ENCODE assay signal across 31 mouse cellular contexts in the genomic region with DNA sequence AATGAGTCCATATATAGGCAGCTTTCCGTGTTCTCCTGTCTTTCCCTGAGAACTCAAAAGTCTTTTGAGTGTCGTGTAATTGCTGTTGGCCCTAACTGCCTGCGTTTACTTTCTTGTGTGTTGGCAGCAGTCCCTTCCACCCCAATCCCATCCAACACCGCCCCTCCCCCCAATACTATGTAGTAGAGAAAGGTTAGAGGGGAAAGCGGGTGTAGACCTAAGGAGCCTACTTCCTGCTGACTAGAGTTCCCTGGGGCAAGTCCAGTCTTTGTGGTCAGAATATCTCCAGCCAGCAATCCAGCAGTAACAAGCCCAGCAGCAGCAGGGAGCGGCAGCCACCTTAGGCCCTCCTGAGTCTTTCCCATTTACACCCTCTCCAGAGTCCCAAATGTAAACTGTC. TPM values are rescaled to one million over a fixed set of nuclear protein-coding genes. Genes with fewer than 3 reads are reported as not detected.
DNase-seq lines count a peak whose midpoint lies in the region; ATAC-seq and TF ChIP-seq lines count a peak whose summit lies in the region.
"Had no signal": no experiment of that assay in that cellular context is flagged by ENCODE, and none has a peak within 500 bp of the region (broad histone marks: within the 10 kb centered on the region; RNA-seq: fewer than 3 reads in every experiment).

No protein-coding gene starts in this region.

- peaks cover 59% of the 10 kb centered on the region for H3K36me3 ChIP-seq in liver, adult 2 months (ENCODE audit: control insufficient read depth, insufficient read depth, low read length)
- peaks cover 87% of the 10 kb centered on the region for H3K36me3 ChIP-seq in liver, embryonic 12.5 days
- 0 out of 2 replicates have a peak, but pooled peaks cover 4% of the 10 kb centered on the region for H3K36me3 ChIP-seq in lung, postnatal 0 days (ENCODE audit: insufficient read depth, low read length)
- H3K36me3 ChIP-seq in myocyte (ENCODE audit: control insufficient read depth, insufficient read depth): peaks cover 32% of the 10 kb centered on the region
- H3K36me3 ChIP-seq in hindbrain, postnatal 0 days (ENCODE audit: insufficient read depth, low read length): peaks cover 23% of the 10 kb centered on the region

- peak; percentile 57 for DNase-seq in liver, adult 2 months (ENCODE audit: extremely low read depth, low read depth, low spot score)
- peak; percentile 18 for DNase-seq in adipocyte (ENCODE audit: low spot score)
- peak; percentile 35 for DNase-seq in lung, postnatal 0 days (ENCODE audit: low spot score)
- no peak for DNase-seq in hindbrain, postnatal 0 days (ENCODE audit: low spot score)
- no peak for DNase-seq in urinary bladder, adult 18-20 months (ENCODE audit: low spot score in 2 of 2)
- no peak for DNase-seq in ovary, postnatal 36 days (ENCODE audit: low spot score)
- DNase-seq: adrenal gland, postnatal 10 days; B cell, adult 2 months; cerebellum, adult 8-10 months; cerebellum, postnatal 25 days; gastrocnemius, adult 2 months; gastrocnemius, postnatal 36 days; heart, adult 18-20 months; heart, postnatal 4 days; kidney, adult 8-10 months; liver, embryonic 13.5 days; retina, postnatal 1 day; right cerebral cortex, postnatal 14 days; thymus, postnatal 14 days had no signal

- H3K79me2 ChIP-seq in liver, adult 2 months (ENCODE audit: control insufficient read depth, insufficient read depth, low read length): peaks cover 14% of the 10 kb centered on the region; the same call in 1 of the 2 replicates
- peaks cover 9% of the 10 kb centered on the region for H3K79me2 ChIP-seq in myocyte (ENCODE audit: control insufficient read depth, insufficient read depth)

- peak overlapping the region; percentile 7 for H3K27ac ChIP-seq in liver, adult 2 months (replicated peaks; ENCODE audit: insufficient read depth, low read depth, low read length)
- H3K27ac ChIP-seq in liver, embryonic 12.5 days: no peak overlapping the region
- peak overlapping the region; percentile 40; the same call in 1 of the 2 replicates for H3K27ac ChIP-seq in lung, postnatal 0 days (ENCODE audit: low read length)
- no peak overlapping the region for H3K27ac ChIP-seq in hindbrain, postnatal 0 days
- H3K27ac ChIP-seq: embryonic facial prominence, embryonic 10.5 days; embryonic facial prominence, embryonic 15.5 days; gastrocnemius, adult 2 months; hindbrain, embryonic 14.5 days; kidney, postnatal 0 days; limb, embryonic 13.5 days; liver, embryonic 13.5 days; lung, embryonic 15.5 days; midbrain, embryonic 13.5 days; stomach, embryonic 15.5 days had no signal

- peaks cover 24% of the 10 kb centered on the region for H3K4me1 ChIP-seq in liver, adult 2 months (ENCODE audit: control insufficient read depth, insufficient read depth, low read length)
- H3K4me1 ChIP-seq in liver, embryonic 12.5 days: no peaks in the 10 kb centered on the region
- H3K4me1 ChIP-seq in lung, postnatal 0 days (ENCODE audit: insufficient read depth, low read depth, low read length): no peaks in the 10 kb centered on the region; the same call in 1 of the 2 replicates
- H3K4me1 ChIP-seq in hindbrain, postnatal 0 days (ENCODE audit: insufficient read depth, low read length): no peaks in the 10 kb centered on the region
- H3K4me1 ChIP-seq: embryonic facial prominence, embryonic 15.5 days; limb, embryonic 13.5 days; midbrain, embryonic 13.5 days; stomach, embryonic 15.5 days had no signal

- 27% methylated on average over 6 of the region's 6 CpGs for WGBS in liver, adult 2 months
- 68% methylated on average over 6 of the region's 6 CpGs for WGBS in liver, embryonic 12.5 days (ENCODE audit: insufficient replicate concordance)
- 42% methylated on average over 6 of the region's 6 CpGs for WGBS in lung, postnatal 0 days
- 70% methylated on average over 6 of the region's 6 CpGs for WGBS in hindbrain, postnatal 0 days

- no peak for TF ChIP-seq POLR2A in liver, adult 2 months (IDR thresholded peaks at IDR 0.05; ENCODE audit: extremely low read depth, insufficient read depth, low read length)
- TF ChIP-seq POLR2A in myocyte (IDR thresholded peaks at IDR 0.05; ENCODE audit: insufficient read length, low read depth): no peak

- TF ChIP-seq EP300 in lung, postnatal 0 days (IDR thresholded peaks at IDR 0.05): no peak

- no peak for ATAC-seq in liver, embryonic 12.5 days
- peak; percentile 50 for ATAC-seq in lung, postnatal 0 days
- ATAC-seq in hindbrain, postnatal 0 days: no peak
- ATAC-seq: forebrain, embryonic 14.5 days; midbrain, embryonic 13.5 days had no signal

- H3K27me3 ChIP-seq in liver, adult 2 months (ENCODE audit: control insufficient read depth, insufficient read depth, low read length): no peaks in the 10 kb centered on the region
- H3K27me3 ChIP-seq in liver, embryonic 12.5 days (replicated peaks): no peaks in the 10 kb centered on the region
- no peaks in the 10 kb centered on the region for H3K27me3 ChIP-seq in lung, postnatal 0 days (replicated peaks; ENCODE audit: insufficient read depth, low read length)
- no peaks in the 10 kb centered on the region for H3K27me3 ChIP-seq in myocyte (ENCODE audit: control insufficient read depth, insufficient read depth, insufficient read length)
- no peaks in the 10 kb centered on the region for H3K27me3 ChIP-seq in hindbrain, postnatal 0 days (ENCODE audit: insufficient read depth, low read length)
- H3K27me3 ChIP-seq: embryonic facial prominence, embryonic 15.5 days; limb, embryonic 13.5 days; liver, embryonic 13.5 days; lung, embryonic 15.5 days; midbrain, embryonic 13.5 days; stomach, embryonic 15.5 days had no signal

- H3K4me3 ChIP-seq in liver, adult 2 months (ENCODE audit: insufficient read depth, low read depth, low read length): no peak overlapping the region
- no peak overlapping the region for H3K4me3 ChIP-seq in liver, embryonic 12.5 days
- H3K4me3 ChIP-seq in lung, postnatal 0 days (ENCODE audit: low read depth, low read length): no peak overlapping the region
- no peak overlapping the region for H3K4me3 ChIP-seq in myocyte
- no peak overlapping the region for H3K4me3 ChIP-seq in hindbrain, postnatal 0 days (ENCODE audit: low read length)
- H3K4me3 ChIP-seq: embryonic facial prominence, embryonic 10.5 days; embryonic facial prominence, embryonic 15.5 days; gastrocnemius, adult 2 months; limb, embryonic 13.5 days; liver, embryonic 13.5 days; lung, embryonic 15.5 days; midbrain, embryonic 13.5 days; stomach, embryonic 15.5 days had no signal

- no peak overlapping the region for H3ac ChIP-seq in myocyte (ENCODE audit: control insufficient read depth, insufficient read length)

- H3K9me3 ChIP-seq in liver, embryonic 12.5 days (replicated peaks): no peaks in the 10 kb centered on the region
- H3K9me3 ChIP-seq in lung, postnatal 0 days (ENCODE audit: low read length): no peaks in the 10 kb centered on the region
- no peaks in the 10 kb centered on the region for H3K9me3 ChIP-seq in hindbrain, postnatal 0 days (ENCODE audit: low read length)
- H3K9me3 ChIP-seq: embryonic facial prominence, embryonic 10.5 days; embryonic facial prominence, embryonic 15.5 days; liver, embryonic 13.5 days; lung, embryonic 15.5 days; midbrain, embryonic 13.5 days; stomach, embryonic 15.5 days had no signal

- TF ChIP-seq CTCF in liver, adult 2 months (IDR thresholded peaks at IDR 0.05; ENCODE audit: low read depth, low read length): no peak
- no peak for TF ChIP-seq CTCF in lung, postnatal 0 days (IDR thresholded peaks at IDR 0.05)
- TF ChIP-seq CTCF in hindbrain, postnatal 0 days (IDR thresholded peaks at IDR 0.05; ENCODE audit: low read depth): no peak

- H3K4me2 ChIP-seq in liver, embryonic 12.5 days: no peak overlapping the region
- no peak overlapping the region for H3K4me2 ChIP-seq in lung, postnatal 0 days (replicated peaks; ENCODE audit: low read depth, low read length)
- H3K4me2 ChIP-seq in myocyte (ENCODE audit: low read depth): peak overlapping the region; percentile 22
- no peak overlapping the region for H3K4me2 ChIP-seq in hindbrain, postnatal 0 days (ENCODE audit: low read depth, low read length)
- H3K4me2 ChIP-seq: embryonic facial prominence, embryonic 15.5 days; heart, embryonic 11.5 days; hindbrain, embryonic 14.5 days; limb, embryonic 13.5 days; liver, embryonic 13.5 days; lung, embryonic 15.5 days; midbrain, embryonic 13.5 days; stomach, embryonic 15.5 days had no signal

- no peak overlapping the region for H3K9ac ChIP-seq in liver, adult 2 months (ENCODE audit: low read depth, low read length)
- H3K9ac ChIP-seq in liver, embryonic 12.5 days: no peak overlapping the region
- no peak overlapping the region for H3K9ac ChIP-seq in lung, postnatal 0 days (replicated peaks; ENCODE audit: low read depth)
- no peak overlapping the region for H3K9ac ChIP-seq in hindbrain, postnatal 0 days (replicated peaks; ENCODE audit: low read length)
- H3K9ac ChIP-seq: embryonic facial prominence, embryonic 15.5 days; hindbrain, embryonic 14.5 days; limb, embryonic 13.5 days; liver, embryonic 13.5 days; lung, embryonic 15.5 days; midbrain, embryonic 13.5 days; stomach, embryonic 15.5 days had no signal

RNA-seq across cellular contexts. Expression of gene Brap, which starts 8.0 kb away (rescaled TPM):
- total RNA-seq in liver, adult 2 months (2014; rRNA removed): 95.5 and 112 TPM in 2 replicates
- 48.1 and 48.7 TPM in 2 replicates for polyA plus RNA-seq in liver, adult 2 months (2012; rRNA removed)
- 35.1 and 36.6 TPM in 2 replicates for polyA plus RNA-seq in liver, embryonic 12.5 days (2016; fragmentation: Nextera tagmentation; extraction: Ambion mirVana)
- 32.2 and 37.6 TPM in 2 replicates for polyA plus RNA-seq in lung, postnatal 0 days (2015; fragmentation: Nextera tagmentation; extraction: Ambion mirVana)
- polyA plus RNA-seq in myocyte (2012; fragmentation: generic; extraction: Trizol): 40.9 TPM
- total RNA-seq in hindbrain, postnatal 0 days (2014; rRNA removed): 41.2 and 41.7 TPM in 2 replicates
- 43.5 and 44.0 TPM in 2 replicates for polyA plus RNA-seq in hindbrain, postnatal 0 days (2015; fragmentation: Nextera tagmentation; extraction: Ambion mirVana)

RNA-seq across cellular contexts. Expression of gene Acad10, which starts 8.1 kb away (rescaled TPM):
- total RNA-seq in liver, adult 2 months (2014; rRNA removed): 19.6 and 23.5 TPM in 2 replicates
- 27.5 and 27.7 TPM in 2 replicates for polyA plus RNA-seq in liver, adult 2 months (2012; rRNA removed)
- 2.5 and 2.6 TPM in 2 replicates for polyA plus RNA-seq in liver, embryonic 12.5 days (2016; fragmentation: Nextera tagmentation; extraction: Ambion mirVana)
- polyA plus RNA-seq in lung, postnatal 0 days (2015; fragmentation: Nextera tagmentation; extraction: Ambion mirVana): 3.7 and 4.5 TPM in 2 replicates
- 4.7 TPM for polyA plus RNA-seq in myocyte (2012; fragmentation: generic; extraction: Trizol)
- total RNA-seq in hindbrain, postnatal 0 days (2014; rRNA removed): 0.72 and 5.1 TPM in 2 replicates
- 1.2 and 1.4 TPM in 2 replicates for polyA plus RNA-seq in hindbrain, postnatal 0 days (2015; fragmentation: Nextera tagmentation; extraction: Ambion mirVana)

RNA-seq across cellular contexts. Expression of gene Atxn2, which starts 42.7 kb away (rescaled TPM):
- 58.5 and 74.7 TPM in 2 replicates for total RNA-seq in liver, adult 2 months (2014; rRNA removed)
- polyA plus RNA-seq in liver, adult 2 months (2012; rRNA removed): 70.1 and 92.8 TPM in 2 replicates
- polyA plus RNA-seq in liver, embryonic 12.5 days (2016; fragmentation: Nextera tagmentation; extraction: Ambion mirVana): 40.5 and 40.8 TPM in 2 replicates
- 40.6 and 45.3 TPM in 2 replicates for polyA plus RNA-seq in lung, postnatal 0 days (2015; fragmentation: Nextera tagmentation; extraction: Ambion mirVana)
- 95.3 TPM for polyA plus RNA-seq in myocyte (2012; fragmentation: generic; extraction: Trizol)
- 86.8 and 118 TPM in 2 replicates for total RNA-seq in hindbrain, postnatal 0 days (2014; rRNA removed)
- 83.5 and 85.9 TPM in 2 replicates for polyA plus RNA-seq in hindbrain, postnatal 0 days (2015; fragmentation: Nextera tagmentation; extraction: Ambion mirVana)

RNA-seq across cellular contexts. Expression of gene Acad12, which starts 49.7 kb away (rescaled TPM):
- total RNA-seq in liver, adult 2 months (2014; rRNA removed): 9.6 and 14.4 TPM in 2 replicates
- 9.1 and 10.1 TPM in 2 replicates for polyA plus RNA-seq in liver, adult 2 months (2012; rRNA removed)
- 1.6 and 1.9 TPM in 2 replicates for polyA plus RNA-seq in liver, embryonic 12.5 days (2016; fragmentation: Nextera tagmentation; extraction: Ambion mirVana)
- polyA plus RNA-seq in lung, postnatal 0 days (2015; fragmentation: Nextera tagmentation; extraction: Ambion mirVana): 5.8 and 6.4 TPM in 2 replicates
- polyA plus RNA-seq in myocyte (2012; fragmentation: generic; extraction: Trizol): 2.1 TPM
- total RNA-seq in hindbrain, postnatal 0 days (2014; rRNA removed): 1.7 and 3.7 TPM in 2 replicates
- polyA plus RNA-seq in hindbrain, postnatal 0 days (2015; fragmentation: Nextera tagmentation; extraction: Ambion mirVana): 1.6 and 2.2 TPM in 2 replicates

Comparison
In these comparisons a context has a peak if more than half of its experiments do, and no peak if none do; other contexts are left out.
1. H3K27ac ChIP-seq: peak in liver, adult 2 months (single experiment) and lung, postnatal 0 days (single experiment); none in liver, embryonic 12.5 days (single experiment) and hindbrain, postnatal 0 days (single experiment).
2. DNase-seq: peak in liver, adult 2 months (single experiment), adipocyte (single experiment) and lung, postnatal 0 days (single experiment); none in hindbrain, postnatal 0 days (single experiment), urinary bladder, adult 18-20 months (0 of 2) and ovary, postnatal 36 days (single experiment).